Mouse (Mus musculus): ENCODE measurements around the gene Pou4f2. TPM values are rescaled to one million over a fixed set of nuclear protein-coding genes. Genes with fewer than 3 reads are reported as not detected.

Gene Pou4f2
- total RNA-seq, 2 experiments from 2014 or later, result not detected

- DNase-seq (ENCODE audit: low spot score in 2 of 2), result no peak
These were observed 16.3 kb downstream of the Pou4f2 start for GRCm38 (mm10) chr8:78420101-78420503.

GRCm38 (mm10) chr8:78419272-78419671 lies 17.2 kb downstream of the Pou4f2 start:
- no peak for DNase-seq (ENCODE audit: low spot score in 2 of 2)

DNA sequence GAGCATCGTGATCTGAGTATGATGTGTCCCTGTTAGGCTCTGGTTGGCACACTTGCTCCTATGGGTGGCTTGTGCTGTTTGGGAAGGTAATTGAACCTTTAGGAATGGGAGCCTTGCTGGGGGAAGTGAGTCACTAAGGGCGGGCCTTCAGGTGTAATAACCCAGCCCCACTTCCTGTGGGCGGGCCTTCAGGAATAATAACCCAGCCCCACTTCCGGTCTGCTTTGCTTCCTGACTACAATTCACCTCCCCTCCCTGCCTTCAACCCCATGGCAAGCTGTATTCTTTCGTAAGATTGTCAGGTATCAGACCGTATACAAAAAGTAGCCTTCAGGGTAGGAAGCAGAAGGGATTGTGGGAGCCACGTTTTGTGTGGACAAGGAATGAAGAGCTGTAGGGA lies 45.7 kb downstream of the Pou4f2 start:
- no peak for DNase-seq (ENCODE audit: low spot score in 2 of 2)

Other genes starting within 250 kb of the Pou4f2 start
- under 1 TPM in 1 of 2 experiments, not detected in 1; 0.82 TPM for gene Ttc29, start 223.3 kb downstream of the Pou4f2 start, total RNA-seq (2021)
- 10 to 100 TPM; 55.8 to 62.4 TPM for gene Rbmxl1, start 72.3 kb upstream of the Pou4f2 start, total RNA-seq (2021)
- 1 to 10 TPM; 6.0 to 7.0 TPM for gene Slc10a7, start 72.7 kb upstream of the Pou4f2 start, total RNA-seq (2021)

Measured in layer of hippocampus, adult 18-20 months (tissue).